Mouse (Mus musculus) embryonic facial prominence, embryonic 11.5 days (tissue): Measurements from ENCODE around the gene Mycs. TPM values are rescaled to one million over a fixed set of nuclear protein-coding genes. Genes with fewer than 3 reads are reported as not detected.

Source experiments
- ATAC-seq: fragments of 200-750 bp; cut with Nextera tagmentation; replicated peaks from 2 replicates; pipeline ENCODE4 v1.8.0; 2017; ENCODE audit warnings: low read depth; ENCODE audit not compliant: insufficient number of reproducible peaks, low FRiP score, low TSS enrichment
- DNase-seq: peaks from one replicate; pipeline ENCODE4 v3.0.0-alpha.2; 2015; ENCODE audit warnings: low spot score
- H3K27ac ChIP-seq: fragments of 300-500 bp; sonication (generic); replicated peaks from 2 replicates; pipeline ENCODE4 v1.5.1; 2014; ENCODE audit warnings: mild to moderate bottlenecking, low read depth, low read length, control low read depth
- H3K27me3 ChIP-seq: fragments of 300-500 bp; sonication (generic); 2 replicates; pipeline ENCODE4 v1.6.1; 2014; ENCODE audit warnings: mild to moderate bottlenecking, low read length, moderate library complexity, mixed read lengths; ENCODE audit not compliant: control insufficient read depth, insufficient read depth
- H3K36me3 ChIP-seq: fragments of 300-500 bp; sonication (generic); replicated peaks from 2 replicates; pipeline ENCODE4 v1.6.1; 2014; ENCODE audit warnings: low read depth, mild to moderate bottlenecking, low read length, moderate library complexity, mixed read lengths; ENCODE audit not compliant: control insufficient read depth, insufficient read depth
- H3K4me1 ChIP-seq: fragments of 300-500 bp; sonication (generic); 2 replicates; pipeline ENCODE4 v1.6.1; 2014; ENCODE audit warnings: low read length, mixed read lengths; ENCODE audit not compliant: control insufficient read depth, insufficient read depth
- H3K4me2 ChIP-seq: fragments of 300-500 bp; sonication (generic); 2 replicates; pipeline ENCODE4 v1.6.1; 2014; ENCODE audit warnings: low read depth, mild to moderate bottlenecking, control low read depth, low read length, moderate library complexity
- H3K4me3 ChIP-seq: fragments of 300-500 bp; sonication (generic); 2 replicates; pipeline ENCODE4 v1.5.1; 2014; ENCODE audit warnings: low read depth, low read length, control low read depth
- H3K9ac ChIP-seq: fragments of 300-500 bp; sonication (generic); replicated peaks from 2 replicates; pipeline ENCODE4 v1.6.1; 2014; ENCODE audit warnings: mild to moderate bottlenecking, control low read depth, low read length
- H3K9me3 ChIP-seq: fragments of 300-500 bp; sonication (generic); replicated peaks from 2 replicates; pipeline ENCODE4 v1.6.1; 2016; ENCODE audit warnings: mild to moderate bottlenecking, low read length, inconsistent platforms, mixed read lengths; ENCODE audit not compliant: control insufficient read depth
- WGBS: fragments of 180-500 bp; shearing (Covaris S2); extraction: QIAGEN DNeasy Blood & Tissue Kit; methylation state at CpG from one replicate; pipeline ENCODE4 v1.1.7; 2014; 5-methylcytosine and 5-hydroxymethylcytosine counted together
- polyA plus RNA-seq: library from polyadenylated mRNA; unstranded; fragments of >200 nt; fragmentation: Nextera tagmentation; extraction: Ambion mirVana; gene quantifications from 2 replicates; pipeline ENCODE4 v1.2.1, GENCODE M21; 2014

Mycs gene
- not detected in 2 replicates for polyA plus RNA-seq

GRCm38 (mm10) chrX:5469165-5469564 is at the start of gene Mycs:
TSS of gene Mycs (minus strand) at chrX:5469265.
- H3K9me3 ChIP-seq: no peaks in the 10 kb centered on the region
- 82% methylated on average over 3 of the region's 3 CpGs for WGBS
- H3K4me1 ChIP-seq: no peaks in the 10 kb centered on the region
- peak within 1 kb of the TSS; percentile 5; the same call in 1 of the 2 replicates for H3K4me3 ChIP-seq
- no peaks in the 10 kb centered on the region for H3K36me3 ChIP-seq
- H3K27ac ChIP-seq: no peak within 1 kb of the TSS
- peak within 1 kb of the TSS; percentile 37 for H3K4me2 ChIP-seq
- DNase-seq (no peak), ATAC-seq (no peak)
- peaks cover 4% of the 10 kb centered on the region; the same call in 1 of the 2 replicates for H3K27me3 ChIP-seq
- H3K9ac ChIP-seq: no peak within 1 kb of the TSS

- H3K4me1 ChIP-seq: no peaks in the 10 kb centered on the region
- no peaks in the 10 kb centered on the region for H3K9me3 ChIP-seq
- WGBS: 8% methylated on average over 24 of the region's 24 CpGs
- peak overlapping the region; percentile 37 for H3K4me2 ChIP-seq
- H3K27me3 ChIP-seq: peaks cover 4% of the 10 kb centered on the region; the same call in 1 of the 2 replicates
- peak overlapping the region; percentile 5; the same call in 1 of the 2 replicates for H3K4me3 ChIP-seq
- ATAC-seq (no peak), DNase-seq (peak; percentile 6)
- no peak overlapping the region for H3K27ac ChIP-seq
- H3K9ac ChIP-seq: no peak overlapping the region
- no peaks in the 10 kb centered on the region for H3K36me3 ChIP-seq
Measured at GRCm38 (mm10) chrX:5468022-5468421, 1.0 kb downstream of the Mycs start.

Other genes with a start within 250 kb of the Mycs start
- not detected in 2 replicates for gene Btbd35f7, start 199.8 kb upstream of the Mycs start, polyA plus RNA-seq